ENCODE assay signal across 8 mouse cellular contexts in genomic region chr13:13573572-13574257, GRCm38 (mm10). TPM values are rescaled to one million over a fixed set of nuclear protein-coding genes. Genes with fewer than 3 reads are reported as not detected.
A peak's percentile ranks its signal among the peaks of the same experiment; 100 is the strongest.
DNase-seq lines count a peak whose midpoint lies in the region; ATAC-seq and TF ChIP-seq lines count a peak whose summit lies in the region.

No protein-coding gene starts in this region.

- peak; percentile 48 for ATAC-seq in liver, postnatal 0 days
- ATAC-seq in granulocyte monocyte progenitor cell, adult 5-6 weeks (replicated peaks; ENCODE audit: poor library complexity, severe bottlenecking) = peak; percentile 21; the same call in 1 of the 2 replicates
- no peak for ATAC-seq in erythroblast, adult 5-6 weeks (replicated peaks; ENCODE audit: low FRiP score, poor library complexity, severe bottlenecking)
- no peak for ATAC-seq in erythroid progenitor cell, adult 5-6 weeks (replicated peaks; ENCODE audit: low FRiP score, poor library complexity, severe bottlenecking)

- no peak overlapping the region for H3K27ac ChIP-seq in liver, postnatal 0 days (ENCODE audit: low read depth)

- 0 out of 2 replicates have a peak, but pooled peaks have one; percentile 20 for TF ChIP-seq EP300 in liver, postnatal 0 days (IDR thresholded peaks at IDR 0.05; ENCODE audit: low read depth)

- peaks cover 24% of the 10 kb centered on the region for H3K4me1 ChIP-seq in liver, postnatal 0 days (ENCODE audit: insufficient read depth)

- WGBS in liver, postnatal 0 days (ENCODE audit: insufficient replicate concordance) = 55% methylated on average over 5 of the region's 5 CpGs

- DNase-seq in liver, postnatal 0 days = peak; percentile 36
- no peak for DNase-seq in liver
- DNase-seq in cerebellum, adult 11-12 months = peak; percentile 95
- DNase-seq in layer of hippocampus, postnatal 36 days = peak; percentile 34 to 38
- DNase-seq in right cerebral cortex, adult 18-20 months = peak; percentile 59

- no peaks in the 10 kb centered on the region for H3K27me3 ChIP-seq in liver, postnatal 0 days (ENCODE audit: insufficient read depth, low read length)

- H3K9me3 ChIP-seq in liver, postnatal 0 days (ENCODE audit: low read length) = no peaks in the 10 kb centered on the region

- TF ChIP-seq CTCF in liver, postnatal 0 days (IDR thresholded peaks at IDR 0.05; ENCODE audit: low read depth) = no peak

- no peak overlapping the region for H3K9ac ChIP-seq in liver, postnatal 0 days (replicated peaks)

- no peak overlapping the region for H3K4me2 ChIP-seq in liver, postnatal 0 days (ENCODE audit: low read depth, low read length)

- no peak overlapping the region for H3K4me3 ChIP-seq in liver, postnatal 0 days (ENCODE audit: low read depth, low read length)

- H3K36me3 ChIP-seq in liver, postnatal 0 days (replicated peaks; ENCODE audit: insufficient read depth, low read length) = no peaks in the 10 kb centered on the region

RNA-seq across cellular contexts. Expression of gene Lyst, which starts 16.5 kb away (rescaled TPM):
- 3.1 and 5.6 TPM in 2 replicates for polyA plus RNA-seq in liver, postnatal 0 days (2015; fragmentation: Nextera tagmentation; extraction: Ambion mirVana)
- 68.7 and 69.9 TPM in 2 replicates for total RNA-seq in granulocyte monocyte progenitor cell, adult 5-6 weeks (2014; fragmentation: Nextera tagmentation)
- 77.8 and 90.0 TPM in 2 replicates for total RNA-seq in granulocyte monocyte progenitor cell, adult 5-6 weeks (2017)
- total RNA-seq in layer of hippocampus, postnatal 36 days (2021) = 100 to 1,000 TPM in 1 of 2 experiments, 10 to 100 TPM in 1; 88.7 to 114 TPM
- 24.9 and 33.0 TPM in 2 replicates for total RNA-seq in erythroblast, adult 5-6 weeks (2015; ENCODE audit: low replicate concordance)
- 22.3 and 30.8 TPM in 2 replicates for total RNA-seq in erythroblast, adult 5-6 weeks (2017; ENCODE audit: low replicate concordance)
- 24.1 and 28.1 TPM in 2 replicates for total RNA-seq in erythroid progenitor cell, adult 5-6 weeks (2015; ENCODE audit: low replicate concordance)
- 18.1 and 37.9 TPM in 2 replicates for total RNA-seq in erythroid progenitor cell, adult 5-6 weeks (2017; ENCODE audit: low replicate concordance)

Comparison
In these comparisons a context has a peak if more than half of its experiments do, and no peak if none do; other contexts are left out.
1. ATAC-seq: peak in liver, postnatal 0 days (single experiment) and granulocyte monocyte progenitor cell, adult 5-6 weeks (single experiment); none in erythroblast, adult 5-6 weeks (single experiment) and erythroid progenitor cell, adult 5-6 weeks (single experiment).